Mouse (Mus musculus): ENCODE results near the gene Dapk3. TPM values are rescaled to one million over a fixed set of nuclear protein-coding genes. Genes with fewer than 3 reads are reported as not detected.

Gene Dapk3
- total and polyA plus RNA-seq, 3 experiments, result 34.2 to 69.8 (median 40.8) TPM

DNA sequence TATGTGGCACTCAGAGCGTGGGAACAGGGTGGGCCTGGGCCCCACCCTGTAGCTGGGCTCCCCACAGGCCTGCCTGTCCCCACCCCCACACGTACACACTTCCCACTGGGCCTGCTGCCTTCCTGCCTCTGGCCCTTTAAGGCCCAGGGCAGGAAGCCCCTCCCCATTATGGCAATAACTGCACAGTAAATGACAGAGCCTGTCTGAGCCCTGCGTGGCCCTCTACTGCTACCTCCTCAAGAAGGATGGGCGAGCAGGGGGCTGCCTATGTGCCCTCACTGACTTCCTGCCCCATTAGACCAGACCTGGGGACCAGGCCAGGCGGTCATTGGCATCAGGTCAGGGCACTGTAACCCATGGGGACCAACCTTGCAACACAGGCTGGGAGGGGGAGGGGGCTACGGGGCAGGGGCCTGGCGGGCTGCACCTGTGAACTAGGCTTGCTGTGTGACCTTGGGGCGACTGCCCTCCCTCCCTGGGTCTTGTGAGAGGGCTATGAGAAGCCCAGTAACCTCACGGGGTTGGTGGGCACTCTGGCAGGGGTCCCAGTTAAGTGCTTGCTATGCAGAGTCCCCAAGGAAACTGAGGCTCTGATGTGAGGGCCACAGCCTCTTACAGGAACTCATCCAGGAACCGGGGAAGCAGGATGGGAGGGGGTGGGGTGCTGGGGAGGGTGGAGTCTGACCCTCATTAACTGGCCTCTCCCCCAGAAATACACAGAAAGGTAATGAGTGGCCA lies 41.9 kb upstream of the Dapk3 start:
- TF ChIP-seq CTCF (IDR thresholded peaks at IDR 0.05; ENCODE audit: low read depth, low read length), result no peak
- TF ChIP-seq GATA2 (IDR thresholded peaks at IDR 0.05; ENCODE audit: borderline replicate concordance, low read depth, low read length), result no peak
- TF ChIP-seq GATA1 (IDR thresholded peaks at IDR 0.05; ENCODE audit: borderline replicate concordance, low read length), result no peak
- no peak for TF ChIP-seq TAL1 (conservative IDR thresholded peaks at IDR 0.05; ENCODE audit: low read depth, low read length)

DNA sequence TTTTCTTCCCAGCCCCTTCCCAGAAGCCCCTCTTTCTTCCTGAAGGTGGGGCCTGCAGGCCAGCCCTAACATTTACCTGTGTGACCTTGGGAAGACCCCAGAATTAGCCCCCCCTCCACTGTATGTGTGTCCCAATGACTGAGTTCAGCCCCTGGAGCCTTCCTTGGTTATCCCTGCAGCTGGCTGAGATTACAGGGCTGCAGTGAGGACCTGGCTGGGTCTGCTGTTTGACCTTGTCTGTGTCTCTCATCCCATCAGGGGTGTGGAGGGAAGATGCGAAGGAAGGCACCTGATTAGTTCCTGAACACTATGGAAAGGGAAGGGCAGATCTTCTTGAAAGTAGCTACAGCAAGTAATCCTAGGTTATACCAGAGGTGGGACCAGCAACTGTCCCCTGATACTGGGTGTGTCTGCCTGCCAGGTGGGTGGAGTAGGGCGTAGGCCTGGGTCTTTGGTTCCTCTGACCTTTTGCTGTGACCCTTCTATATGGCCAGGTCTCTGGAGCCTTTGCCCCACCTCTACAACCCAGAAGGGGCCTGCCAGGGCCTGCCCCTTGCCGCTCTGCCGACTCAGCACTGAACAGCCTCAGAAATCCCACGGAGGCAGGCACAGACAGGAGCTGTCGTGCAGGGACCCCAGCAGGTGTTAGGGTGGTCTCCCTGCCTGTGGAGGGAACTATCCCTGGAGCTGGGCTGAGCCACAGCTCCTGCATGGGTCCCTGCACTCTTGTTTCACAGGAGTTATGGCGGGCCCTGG lies 41.2 kb upstream of the Dapk3 start:
- H3K4me1 ChIP-seq (ENCODE audit: insufficient read depth, low read depth, low read length), result peaks cover 82% of the 10 kb centered on the region
- H3K4me3 ChIP-seq (ENCODE audit: low read depth, low read length), result peak overlapping the region; percentile 79; the same call in 1 of the 2 replicates

More for the DNA sequence above, 41.9 kb upstream of the Dapk3 start:
- DNase-seq (ENCODE audit: low spot score) (peak; percentile 37), ATAC-seq (ENCODE audit: extremely low read depth, insufficient number of reproducible peaks, low FRiP score, poor library complexity, severe bottlenecking) (no peak)
- Histone ChIP-seq H3K27me3 (ENCODE audit: insufficient read depth, low read length) (no peaks in the 10 kb centered on the region), H3K9me3 (replicated peaks) (peaks cover 11% of the 10 kb centered on the region), H3K4me3 (ENCODE audit: low read depth, low read length) (peak overlapping the region; percentile 79), H3K4me1 (ENCODE audit: insufficient read depth, low read depth, low read length) (peaks cover 75% of the 10 kb centered on the region), H3K36me3 (replicated peaks) (peaks cover 75% of the 10 kb centered on the region)

DNA sequence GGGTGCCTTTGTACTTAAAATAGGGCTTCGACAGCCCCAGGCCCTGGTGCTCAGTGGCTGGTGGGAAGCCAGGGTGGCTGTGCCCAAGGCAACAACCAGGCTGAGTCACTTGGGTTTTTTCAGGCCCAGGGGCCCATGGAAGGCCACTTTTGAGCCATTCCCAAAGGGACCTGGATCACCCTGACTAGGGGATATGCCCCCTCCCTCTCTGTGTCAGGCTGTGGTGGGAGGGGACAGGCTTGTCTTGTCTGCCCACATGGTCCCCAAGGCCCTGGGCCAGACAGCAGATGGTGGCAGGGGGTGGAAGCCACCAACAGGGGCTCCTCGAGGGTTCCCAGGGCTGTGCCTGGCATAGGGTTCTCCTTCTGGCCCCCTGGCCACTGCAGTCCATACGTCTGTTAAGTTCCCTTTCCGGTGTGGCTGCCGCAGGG lies 40.2 kb upstream of the Dapk3 start:
- TF ChIP-seq GATA2 (IDR thresholded peaks at IDR 0.05; ENCODE audit: borderline replicate concordance, low read depth, low read length) (no peak), GATA1 (IDR thresholded peaks at IDR 0.05; ENCODE audit: borderline replicate concordance, low read length) (no peak), POLR2AphosphoS5 (IDR thresholded peaks at IDR 0.05; ENCODE audit: insufficient replicate concordance, low read depth, low read length) (no peak), CTCF (IDR thresholded peaks at IDR 0.05; ENCODE audit: low read depth, low read length) (no peak), TAL1 (conservative IDR thresholded peaks at IDR 0.05; ENCODE audit: low read depth, low read length) (no peak)
- Histone ChIP-seq H3K36me3 (replicated peaks) (peaks cover 92% of the 10 kb centered on the region), H3K9me3 (replicated peaks) (peaks cover 17% of the 10 kb centered on the region), H3K27me3 (ENCODE audit: insufficient read depth, low read length) (no peaks in the 10 kb centered on the region), H3K4me3 (ENCODE audit: low read depth, low read length) (peak overlapping the region; percentile 79; the same call in 1 of the 2 replicates), H3K4me1 (ENCODE audit: insufficient read depth, low read depth, low read length) (peaks cover 91% of the 10 kb centered on the region)
- DNase-seq (ENCODE audit: low spot score), result no peak
- ATAC-seq (ENCODE audit: extremely low read depth, insufficient number of reproducible peaks, low FRiP score, poor library complexity, severe bottlenecking), result no peak

More for the DNA sequence above, 41.2 kb upstream of the Dapk3 start:
- DNase-seq (ENCODE audit: low spot score) (no peak), ATAC-seq (ENCODE audit: extremely low read depth, insufficient number of reproducible peaks, low FRiP score, poor library complexity, severe bottlenecking) (no peak)
- Histone ChIP-seq H3K9me3 (replicated peaks) (peaks cover 11% of the 10 kb centered on the region), H3K27me3 (ENCODE audit: insufficient read depth, low read length) (no peaks in the 10 kb centered on the region), H3K36me3 (replicated peaks) (peaks cover 82% of the 10 kb centered on the region)
- TF ChIP-seq GATA1 (IDR thresholded peaks at IDR 0.05; ENCODE audit: borderline replicate concordance, low read length), result no peak

DNA sequence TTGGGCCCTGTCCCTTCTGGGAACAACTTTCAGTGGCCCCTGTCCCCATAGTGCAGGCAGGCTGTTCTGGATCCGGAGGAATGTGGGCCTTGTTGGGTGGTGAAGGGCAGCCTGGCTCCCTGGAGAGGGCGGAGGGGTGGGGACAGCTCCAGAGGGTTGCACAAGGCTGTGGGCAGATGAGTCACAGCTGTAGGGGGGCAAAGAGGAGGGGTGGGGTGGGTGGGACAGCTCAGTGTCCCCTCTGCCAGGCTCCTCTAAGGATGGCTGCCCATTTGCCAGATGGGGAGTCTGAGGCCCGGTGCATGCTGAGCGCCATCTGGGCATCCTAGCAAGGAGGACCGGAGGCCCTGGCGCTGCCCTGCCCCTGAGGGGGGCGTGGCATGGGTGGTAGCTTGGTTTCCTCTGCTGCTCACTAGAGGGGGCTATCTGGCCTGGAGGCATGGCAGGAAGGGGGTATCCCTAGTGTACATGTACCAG lies 39.6 kb upstream of the Dapk3 start:
- Histone ChIP-seq H3K36me3 (replicated peaks) (peaks cover 98% of the 10 kb centered on the region), H3K9me3 (replicated peaks) (peaks cover 23% of the 10 kb centered on the region), H3K27me3 (ENCODE audit: insufficient read depth, low read length) (no peaks in the 10 kb centered on the region), H3K4me1 (ENCODE audit: insufficient read depth, low read depth, low read length) (peaks cover 94% of the 10 kb centered on the region), H3K4me3 (ENCODE audit: low read depth, low read length) (peak overlapping the region; percentile 27; the same call in 1 of the 2 replicates)
- ATAC-seq (ENCODE audit: extremely low read depth, insufficient number of reproducible peaks, low FRiP score, poor library complexity, severe bottlenecking), result no peak
- TF ChIP-seq POLR2AphosphoS5 (IDR thresholded peaks at IDR 0.05; ENCODE audit: insufficient replicate concordance, low read depth, low read length), result no peak
- TF ChIP-seq GATA2 (IDR thresholded peaks at IDR 0.05; ENCODE audit: borderline replicate concordance, low read depth, low read length), result no peak
- TF ChIP-seq GATA1 (IDR thresholded peaks at IDR 0.05; ENCODE audit: borderline replicate concordance, low read length), result no peak
- TF ChIP-seq TAL1 (conservative IDR thresholded peaks at IDR 0.05; ENCODE audit: low read depth, low read length), result no peak
- no peak for TF ChIP-seq CTCF (IDR thresholded peaks at IDR 0.05; ENCODE audit: low read depth, low read length)
- DNase-seq (ENCODE audit: low spot score), result no peak

DNA sequence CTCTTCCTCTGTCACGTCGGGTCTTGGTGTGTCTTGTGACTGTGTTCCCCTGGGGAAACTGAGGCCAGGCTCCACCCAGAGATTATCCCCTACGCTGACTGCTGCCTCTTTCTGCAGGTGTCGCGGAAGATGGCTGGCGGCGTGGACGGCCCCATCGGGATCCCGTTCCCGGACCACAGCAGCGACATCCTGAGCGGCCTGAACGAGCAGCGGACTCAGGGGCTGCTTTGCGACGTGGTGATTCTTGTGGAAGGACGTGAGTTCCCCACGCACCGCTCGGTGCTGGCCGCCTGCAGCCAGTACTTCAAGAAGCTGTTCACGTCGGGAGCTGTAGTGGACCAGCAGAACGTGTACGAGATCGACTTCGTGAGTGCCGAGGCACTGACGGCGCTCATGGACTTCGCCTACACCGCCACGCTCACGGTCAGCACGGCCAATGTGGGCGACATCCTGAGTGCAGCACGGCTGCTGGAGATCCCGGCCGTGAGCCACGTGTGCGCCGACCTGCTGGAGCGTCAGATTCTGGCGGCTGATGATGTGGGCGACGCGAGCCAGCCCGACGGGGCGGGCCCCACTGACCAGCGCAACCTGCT lies 38.9 kb upstream of the Dapk3 start:
- Histone ChIP-seq H3K9me3 (replicated peaks) (peaks cover 23% of the 10 kb centered on the region), H3K4me1 (ENCODE audit: insufficient read depth, low read depth, low read length) (peaks cover 93% of the 10 kb centered on the region), H3K27me3 (ENCODE audit: insufficient read depth, low read length) (no peaks in the 10 kb centered on the region), H3K4me3 (ENCODE audit: low read depth, low read length) (peak overlapping the region; percentile 47; the same call in 1 of the 2 replicates), H3K36me3 (replicated peaks) (peaks cover 100% of the 10 kb centered on the region)
- DNase-seq (ENCODE audit: low spot score) (no peak), ATAC-seq (ENCODE audit: extremely low read depth, insufficient number of reproducible peaks, low FRiP score, poor library complexity, severe bottlenecking) (no peak)
- no peak for TF ChIP-seq TAL1 (conservative IDR thresholded peaks at IDR 0.05; ENCODE audit: low read depth, low read length)
- no peak for TF ChIP-seq CTCF (IDR thresholded peaks at IDR 0.05; ENCODE audit: low read depth, low read length)
- no peak for TF ChIP-seq GATA1 (IDR thresholded peaks at IDR 0.05; ENCODE audit: borderline replicate concordance, low read length)
- no peak for TF ChIP-seq POLR2AphosphoS5 (IDR thresholded peaks at IDR 0.05; ENCODE audit: insufficient replicate concordance, low read depth, low read length)
- no peak for TF ChIP-seq GATA2 (IDR thresholded peaks at IDR 0.05; ENCODE audit: borderline replicate concordance, low read depth, low read length)

DNA sequence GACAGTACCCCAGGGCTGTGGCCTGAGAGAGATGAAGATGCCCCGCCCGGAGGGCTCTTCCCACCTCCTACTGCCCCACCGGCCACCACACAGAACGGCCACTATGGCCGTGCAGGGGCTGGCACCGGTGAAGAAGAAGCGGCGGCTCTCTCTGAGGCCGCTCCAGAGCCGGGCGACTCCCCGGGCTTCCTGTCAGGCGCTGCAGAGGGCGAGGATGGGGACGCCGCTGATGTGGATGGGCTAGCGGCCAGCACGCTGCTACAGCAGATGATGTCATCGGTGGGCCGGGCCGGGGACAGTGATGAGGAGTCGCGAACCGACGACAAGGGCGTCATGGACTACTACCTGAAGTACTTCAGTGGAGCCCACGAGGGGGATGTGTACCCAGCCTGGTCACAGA lies 38.1 kb upstream of the Dapk3 start:
- ATAC-seq (ENCODE audit: extremely low read depth, insufficient number of reproducible peaks, low FRiP score, poor library complexity, severe bottlenecking), result no peak
- no peak for TF ChIP-seq CTCF (IDR thresholded peaks at IDR 0.05; ENCODE audit: low read depth, low read length)
- TF ChIP-seq GATA1 (IDR thresholded peaks at IDR 0.05; ENCODE audit: borderline replicate concordance, low read length), result no peak
- TF ChIP-seq TAL1 (conservative IDR thresholded peaks at IDR 0.05; ENCODE audit: low read depth, low read length), result no peak
- no peak for TF ChIP-seq GATA2 (IDR thresholded peaks at IDR 0.05; ENCODE audit: borderline replicate concordance, low read depth, low read length)
- TF ChIP-seq POLR2AphosphoS5 (IDR thresholded peaks at IDR 0.05; ENCODE audit: insufficient replicate concordance, low read depth, low read length), result no peak
- H3K4me3 ChIP-seq (ENCODE audit: low read depth, low read length), result peak overlapping the region; percentile 56; the same call in 1 of the 2 replicates

More for the DNA sequence above, 38.1 kb upstream of the Dapk3 start:
- H3K36me3 ChIP-seq (replicated peaks), result peaks cover 100% of the 10 kb centered on the region
- no peak for DNase-seq (ENCODE audit: low spot score)
- H3K9me3 ChIP-seq (replicated peaks), result peaks cover 23% of the 10 kb centered on the region
- no peaks in the 10 kb centered on the region for H3K27me3 ChIP-seq (ENCODE audit: insufficient read depth, low read length)
- peaks cover 87% of the 10 kb centered on the region for H3K4me1 ChIP-seq (ENCODE audit: insufficient read depth, low read depth, low read length)

All from G1E (cell line).